Mouse (Mus musculus): ENCODE measurements around the gene Sucla2. TPM values are rescaled to one million over a fixed set of nuclear protein-coding genes. Genes with fewer than 3 reads are reported as not detected.
"Not testable (repeated sequence)": the region's sequence is repeated elsewhere in the genome, so short reads cannot be mapped to it uniquely, and the experiment has no call there.

The Sucla2 gene
- polyA plus RNA-seq, 1 experiment: 13.9 TPM

DNA sequence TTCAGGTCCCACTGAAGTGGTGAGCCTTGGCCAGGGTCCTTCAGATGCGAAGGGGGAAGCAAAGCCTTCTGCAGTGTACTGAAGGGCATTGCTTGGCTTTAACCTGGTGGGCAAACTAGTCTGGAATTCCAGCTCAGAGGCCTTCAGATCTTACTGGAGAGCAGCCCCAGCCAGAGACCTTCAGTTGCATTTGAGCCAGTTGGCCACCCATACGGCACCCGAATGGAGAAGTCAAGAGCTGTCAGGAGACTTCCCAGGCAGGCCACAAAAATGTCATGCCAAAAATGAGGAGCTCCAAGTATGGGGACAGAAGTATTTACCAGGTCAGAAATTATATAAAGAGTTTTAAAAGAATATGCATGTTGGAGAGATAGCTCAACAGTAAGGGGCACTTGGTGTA, 22.9 kb downstream of the Sucla2 start, which contains the start of gene Nudt15:
Nudt15 (minus strand) TSS at position 192 of the 400 bp plus-strand sequence.
- no peak for DNase-seq
- 80% methylated on average over 3 of the region's 3 CpGs for WGBS
- TF ChIP-seq CTCF (IDR thresholded peaks at IDR 0.05; ENCODE audit: insufficient read depth, low read length) (no peak), POLR2A (IDR thresholded peaks at IDR 0.05; ENCODE audit: borderline replicate concordance, extremely low read depth, low read depth, low read length) (no peak)
- Histone ChIP-seq H3K4me1 (ENCODE audit: control insufficient read depth, insufficient read depth, low read length) (no peaks in the 10 kb centered on the region; the same call in 1 of the 2 replicates), H3K4me3 (replicated peaks; ENCODE audit: extremely low read depth, low read depth, low read length) (no peak within 1 kb of the TSS)

DNA sequence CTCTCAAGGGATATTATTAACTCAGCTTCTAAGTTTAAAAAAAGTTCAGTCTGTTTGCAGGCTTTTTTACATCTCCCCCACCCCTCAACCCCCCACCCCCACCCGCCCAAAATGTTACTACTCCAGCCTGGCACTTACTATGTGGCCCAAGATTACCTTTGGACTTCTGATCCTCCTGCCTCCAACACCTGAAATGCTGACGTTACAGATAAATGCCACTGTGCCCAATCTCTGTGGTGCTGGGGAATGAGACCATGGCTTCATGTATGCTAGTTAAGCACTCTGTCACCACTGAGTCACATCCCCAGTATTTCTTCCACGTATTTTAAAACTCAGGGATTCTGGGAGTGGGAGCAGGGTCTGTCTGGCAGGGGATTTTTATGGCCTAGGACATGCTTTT, 25.2 kb downstream of the Sucla2 start:
- TF ChIP-seq POLR2A (IDR thresholded peaks at IDR 0.05; ENCODE audit: borderline replicate concordance, extremely low read depth, low read depth, low read length) (no peak), CTCF (IDR thresholded peaks at IDR 0.05; ENCODE audit: insufficient read depth, low read length) (no peak)
- no peak for DNase-seq
- H3K4me1 ChIP-seq (ENCODE audit: control insufficient read depth, insufficient read depth, low read length): peaks cover 7% of the 10 kb centered on the region
- 55% methylated on average over 3 of the region's 3 CpGs for WGBS
- no peak overlapping the region for H3K4me3 ChIP-seq (replicated peaks; ENCODE audit: extremely low read depth, low read depth, low read length)

DNA sequence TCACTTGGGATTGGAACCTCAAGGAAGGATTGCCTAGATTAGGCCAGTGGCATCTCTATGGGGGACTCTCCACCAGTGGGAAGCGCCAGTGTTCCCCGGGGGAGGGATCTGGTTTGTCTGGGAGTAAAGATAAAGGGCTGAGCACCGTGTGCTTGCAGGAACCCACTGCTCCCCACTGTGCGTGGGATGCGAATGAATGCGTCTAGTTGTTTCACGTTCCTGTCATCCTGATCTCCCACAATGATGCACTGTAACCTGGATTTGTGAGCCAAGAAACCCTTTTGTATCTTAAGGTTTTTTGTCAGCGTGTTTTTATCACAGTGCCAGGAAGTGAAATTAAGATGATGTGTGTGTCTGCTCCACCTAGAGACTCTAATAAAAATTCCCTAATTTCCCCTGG, 25.6 kb downstream of the Sucla2 start:
- Histone ChIP-seq H3K4me1 (ENCODE audit: control insufficient read depth, insufficient read depth, low read length) (peaks cover 7% of the 10 kb centered on the region), H3K4me3 (replicated peaks; ENCODE audit: extremely low read depth, low read depth, low read length) (no peak overlapping the region)
- TF ChIP-seq POLR2A (IDR thresholded peaks at IDR 0.05; ENCODE audit: borderline replicate concordance, extremely low read depth, low read depth, low read length) (no peak), CTCF (IDR thresholded peaks at IDR 0.05; ENCODE audit: insufficient read depth, low read length) (no peak)
- DNase-seq: no peak
- 67% methylated on average over 8 of the region's 8 CpGs for WGBS

GRCm38 (mm10) chr14:73551164-73551563, 26.0 kb downstream of the Sucla2 start:
- peaks cover 7% of the 10 kb centered on the region for H3K4me1 ChIP-seq (ENCODE audit: control insufficient read depth, insufficient read depth, low read length)
- TF ChIP-seq CTCF (IDR thresholded peaks at IDR 0.05; ENCODE audit: insufficient read depth, low read length) (no peak), POLR2A (IDR thresholded peaks at IDR 0.05; ENCODE audit: borderline replicate concordance, extremely low read depth, low read depth, low read length) (no peak)
- 79% methylated on average over 6 of the region's 6 CpGs for WGBS
- H3K4me3 ChIP-seq (replicated peaks; ENCODE audit: extremely low read depth, low read depth, low read length): no peak overlapping the region
- DNase-seq: no peak

GRCm38 (mm10) chr14:73552341-73553121, 27.4 kb downstream of the Sucla2 start:
- WGBS: 3% methylated on average over 61 of the region's 61 CpGs
- TF ChIP-seq POLR2A (IDR thresholded peaks at IDR 0.05; ENCODE audit: borderline replicate concordance, extremely low read depth, low read depth, low read length): peak; percentile 67; the same call in 1 of the 2 replicates
- no peak for TF ChIP-seq CTCF (IDR thresholded peaks at IDR 0.05; ENCODE audit: insufficient read depth, low read length)
- Histone ChIP-seq H3K4me3 (replicated peaks; ENCODE audit: extremely low read depth, low read depth, low read length) (peak overlapping the region; percentile 82), H3K4me1 (ENCODE audit: control insufficient read depth, insufficient read depth, low read length) (peaks cover 7% of the 10 kb centered on the region)
- DNase-seq: peak; percentile 93

DNA sequence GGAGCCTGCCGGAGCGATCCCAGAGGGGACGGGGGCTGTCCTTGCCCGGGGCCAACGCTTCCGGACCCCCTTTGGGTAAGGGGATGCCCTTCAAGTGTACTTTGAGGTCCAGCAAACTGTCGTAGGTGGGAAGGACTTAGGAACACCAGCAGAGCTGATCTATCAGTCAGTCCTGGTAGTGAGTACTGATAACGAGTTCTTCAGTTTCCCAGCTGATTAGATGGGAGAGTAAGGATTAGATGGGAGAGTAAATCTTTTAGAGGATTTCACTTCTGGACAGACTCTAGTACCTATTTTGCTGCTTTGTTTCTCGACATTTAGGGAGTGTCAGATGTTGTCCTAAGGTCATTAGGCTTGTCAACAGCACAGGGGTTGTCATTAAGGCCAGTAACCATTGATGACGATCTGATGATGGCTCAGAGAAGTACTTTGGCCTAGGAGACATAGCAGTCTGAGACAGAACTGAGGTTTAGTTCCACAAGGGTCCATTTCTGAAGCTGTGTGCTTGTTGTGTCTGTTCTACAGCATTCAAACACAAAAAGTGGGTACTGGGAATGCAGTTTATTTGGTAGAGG, 28.1 kb downstream of the Sucla2 start:
- Histone ChIP-seq H3K4me3 (replicated peaks; ENCODE audit: extremely low read depth, low read depth, low read length) (peak overlapping the region; percentile 82), H3K4me1 (ENCODE audit: control insufficient read depth, insufficient read depth, low read length) (peaks cover 7% of the 10 kb centered on the region)
- no peak for TF ChIP-seq CTCF (IDR thresholded peaks at IDR 0.05; ENCODE audit: insufficient read depth, low read length)
- TF ChIP-seq POLR2A (IDR thresholded peaks at IDR 0.05; ENCODE audit: borderline replicate concordance, extremely low read depth, low read depth, low read length): no peak
- 0% methylated on average over 10 of the region's 10 CpGs for WGBS
- DNase-seq: no peak

DNA sequence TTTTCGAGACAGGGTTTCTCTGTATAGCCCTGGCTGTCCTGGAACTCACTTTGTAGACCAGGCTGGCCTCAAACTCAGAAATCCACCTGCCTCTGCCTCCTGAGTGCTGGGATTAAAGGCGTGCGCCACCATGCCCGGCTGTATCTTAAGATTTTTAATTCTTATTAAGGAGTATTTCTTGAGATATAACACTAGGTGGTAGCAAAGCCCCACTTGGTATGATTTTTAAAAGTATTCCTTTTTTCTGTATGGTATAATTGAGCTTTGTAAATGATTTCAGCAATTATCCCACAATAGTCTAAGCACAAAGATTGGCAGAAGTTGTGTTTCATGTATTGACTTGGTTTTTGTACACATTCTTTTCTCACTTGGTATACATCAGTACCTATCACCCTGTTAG, 44.7 kb downstream of the Sucla2 start:
- 84% methylated on average over 4 of the region's 4 CpGs for WGBS
- not testable (repeated sequence) for H3K4me3 ChIP-seq (replicated peaks; ENCODE audit: extremely low read depth, low read depth, low read length); H3K4me1 ChIP-seq (ENCODE audit: control insufficient read depth, insufficient read depth, low read length); DNase-seq

GRCm38 (mm10) chr14:73571143-73571542, 46.0 kb downstream of the Sucla2 start:
- DNase-seq: no peak
- H3K4me1 ChIP-seq (ENCODE audit: control insufficient read depth, insufficient read depth, low read length): no peaks in the 10 kb centered on the region
- TF ChIP-seq POLR2A (IDR thresholded peaks at IDR 0.05; ENCODE audit: borderline replicate concordance, extremely low read depth, low read depth, low read length) (no peak), CTCF (IDR thresholded peaks at IDR 0.05; ENCODE audit: insufficient read depth, low read length) (no peak)
- WGBS: 94% methylated on average over 4 of the region's 4 CpGs
- H3K4me3 ChIP-seq (replicated peaks; ENCODE audit: extremely low read depth, low read depth, low read length): no peak overlapping the region

DNA sequence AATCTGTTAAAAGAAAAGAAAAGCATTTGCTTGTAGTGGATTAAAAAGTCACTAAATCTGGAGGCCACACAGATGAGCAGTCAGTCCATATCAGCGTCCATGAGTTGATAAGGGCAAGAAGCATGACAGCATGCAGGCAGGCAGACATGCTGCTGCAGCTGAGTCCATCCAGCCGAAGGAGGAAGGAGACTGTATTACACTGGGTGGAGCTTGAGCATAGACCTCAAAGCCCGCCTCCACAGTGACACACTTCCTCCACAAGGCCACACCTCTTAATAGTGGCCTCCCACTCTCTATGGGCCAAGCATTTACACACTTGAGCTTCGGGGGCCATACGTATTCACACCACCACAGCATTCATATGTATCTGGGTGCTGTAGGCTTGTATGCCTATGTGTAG, 48.9 kb downstream of the Sucla2 start:
- no peak for TF ChIP-seq CTCF (IDR thresholded peaks at IDR 0.05; ENCODE audit: insufficient read depth, low read length)
- TF ChIP-seq POLR2A (IDR thresholded peaks at IDR 0.05; ENCODE audit: borderline replicate concordance, extremely low read depth, low read depth, low read length): no peak
- no peak for DNase-seq
- whole genome bisulfite sequencing: 91% methylated on average over 5 of the region's 5 CpGs

DNA sequence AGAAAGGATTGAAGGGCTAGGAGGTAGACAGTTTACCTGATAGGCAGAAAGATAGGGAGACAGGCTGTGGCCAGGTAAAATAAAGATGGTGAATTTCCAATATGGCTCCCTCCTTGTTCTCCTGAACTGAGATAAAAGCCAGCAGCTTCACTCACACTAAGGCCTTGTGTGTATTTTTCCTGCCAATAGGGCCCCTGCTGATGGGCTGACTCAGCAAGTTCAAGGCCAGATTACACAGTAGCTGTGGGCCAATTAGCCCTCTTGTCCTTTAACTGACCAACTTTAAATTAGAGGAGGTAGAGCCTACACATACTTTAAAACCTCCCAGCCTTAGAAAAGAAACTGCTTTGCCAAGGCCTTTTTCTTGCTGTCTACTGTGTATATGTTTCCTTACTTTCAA, 51.2 kb downstream of the Sucla2 start:
- H3K4me1 ChIP-seq (ENCODE audit: control insufficient read depth, insufficient read depth, low read length): no peaks in the 10 kb centered on the region
- TF ChIP-seq CTCF (IDR thresholded peaks at IDR 0.05; ENCODE audit: insufficient read depth, low read length): no peak
- TF ChIP-seq POLR2A (IDR thresholded peaks at IDR 0.05; ENCODE audit: borderline replicate concordance, extremely low read depth, low read depth, low read length): no peak
- no peak for DNase-seq
- H3K4me3 ChIP-seq (replicated peaks; ENCODE audit: extremely low read depth, low read depth, low read length): no peak overlapping the region

More for the DNA sequence above, 48.9 kb downstream of the Sucla2 start:
- H3K4me3 ChIP-seq (replicated peaks; ENCODE audit: extremely low read depth, low read depth, low read length): no peak overlapping the region
- H3K4me1 ChIP-seq (ENCODE audit: control insufficient read depth, insufficient read depth, low read length): no peaks in the 10 kb centered on the region
